Mouse (Mus musculus) liver, embryonic 14.5 days (tissue): Measurements from ENCODE around the gene Lrba.

Experiments used
- CTCF ChIP-seq: IDR thresholded peaks from 2 replicates; pipeline ENCODE4 v1.5.1; 2016; ENCODE audit warnings: antibody characterized with exemption, low read depth, control low read depth
- EP300 ChIP-seq: IDR thresholded peaks from 2 replicates; pipeline ENCODE4 v1.6.1; 2016; ENCODE audit warnings: antibody characterized with exemption, low read depth

- TF ChIP-seq CTCF (no peak), EP300 (no peak)
Measured at GRCm38 (mm10) chr3:86804265-86804664, 579.8 kb downstream of the Lrba start.
